Mouse (Mus musculus) forebrain, embryonic 10.5 days (tissue): ENCODE results near the gene Repin1. TPM values are rescaled to one million over a fixed set of nuclear protein-coding genes. Genes with fewer than 3 reads are reported as not detected.

Source experiments
- DNase-seq: peaks from one replicate; pipeline ENCODE4 v3.0.0-alpha.2; 2017; ENCODE audit warnings: low spot score; ENCODE audit errors: extremely low spot score
- H3K27ac ChIP-seq: fragments of 300-500 bp; sonication (generic); 2 replicates; pipeline ENCODE4 v1.5.1; 2016; ENCODE audit warnings: mild to moderate bottlenecking
- H3K27me3 ChIP-seq: fragments of 300-500 bp; sonication (generic); 2 replicates; pipeline ENCODE4 v1.6.1; 2016; ENCODE audit warnings: mild to moderate bottlenecking; ENCODE audit not compliant: poor library complexity, severe bottlenecking
- H3K36me3 ChIP-seq: fragments of 300-500 bp; sonication (generic); replicated peaks from 2 replicates; pipeline ENCODE4 v1.6.1; 2016; ENCODE audit warnings: mild to moderate bottlenecking, moderate library complexity
- H3K4me1 ChIP-seq: fragments of 300-500 bp; sonication (generic); 2 replicates; pipeline ENCODE4 v1.6.1; 2016
- H3K4me3 ChIP-seq: fragments of 300-500 bp; sonication (generic); 2 replicates; pipeline ENCODE4 v1.5.1; 2016; ENCODE audit warnings: mild to moderate bottlenecking, moderate library complexity
- H3K9me3 ChIP-seq: fragments of 300-500 bp; sonication (generic); 2 replicates; pipeline ENCODE4 v1.6.1; 2016; ENCODE audit warnings: mild to moderate bottlenecking, moderate library complexity
- WGBS: fragments of 180-500 bp; shearing (Covaris S2); methylation state at CpG from one replicate; pipeline ENCODE4 v1.1.7; 2016; 5-methylcytosine and 5-hydroxymethylcytosine counted together
- polyA plus RNA-seq: library from polyadenylated mRNA; unstranded; fragments of >200 nt; fragmentation: Nextera tagmentation; extraction: Ambion mirVana; gene quantifications from 2 replicates; pipeline ENCODE4 v1.2.1, GENCODE M21; 2016

The Repin1 gene
- polyA plus RNA-seq, 1 experiment from 2014 or later, result 53.1 TPM

- Histone ChIP-seq H3K9me3 (no peaks in the 10 kb centered on the region; the same call in 1 of the 2 replicates), H3K27ac (no peak overlapping the region), H3K4me3 (no peak overlapping the region), H3K36me3 (peaks cover 61% of the 10 kb centered on the region), H3K4me1 (no peaks in the 10 kb centered on the region), H3K27me3 (no peaks in the 10 kb centered on the region)
- no peak for DNase-seq
- 83% methylated on average over 5 of the region's 5 CpGs for WGBS
Measured at GRCm38 (mm10) chr6:48566312-48566711, 27.4 kb upstream of the Repin1 start.

DNA sequence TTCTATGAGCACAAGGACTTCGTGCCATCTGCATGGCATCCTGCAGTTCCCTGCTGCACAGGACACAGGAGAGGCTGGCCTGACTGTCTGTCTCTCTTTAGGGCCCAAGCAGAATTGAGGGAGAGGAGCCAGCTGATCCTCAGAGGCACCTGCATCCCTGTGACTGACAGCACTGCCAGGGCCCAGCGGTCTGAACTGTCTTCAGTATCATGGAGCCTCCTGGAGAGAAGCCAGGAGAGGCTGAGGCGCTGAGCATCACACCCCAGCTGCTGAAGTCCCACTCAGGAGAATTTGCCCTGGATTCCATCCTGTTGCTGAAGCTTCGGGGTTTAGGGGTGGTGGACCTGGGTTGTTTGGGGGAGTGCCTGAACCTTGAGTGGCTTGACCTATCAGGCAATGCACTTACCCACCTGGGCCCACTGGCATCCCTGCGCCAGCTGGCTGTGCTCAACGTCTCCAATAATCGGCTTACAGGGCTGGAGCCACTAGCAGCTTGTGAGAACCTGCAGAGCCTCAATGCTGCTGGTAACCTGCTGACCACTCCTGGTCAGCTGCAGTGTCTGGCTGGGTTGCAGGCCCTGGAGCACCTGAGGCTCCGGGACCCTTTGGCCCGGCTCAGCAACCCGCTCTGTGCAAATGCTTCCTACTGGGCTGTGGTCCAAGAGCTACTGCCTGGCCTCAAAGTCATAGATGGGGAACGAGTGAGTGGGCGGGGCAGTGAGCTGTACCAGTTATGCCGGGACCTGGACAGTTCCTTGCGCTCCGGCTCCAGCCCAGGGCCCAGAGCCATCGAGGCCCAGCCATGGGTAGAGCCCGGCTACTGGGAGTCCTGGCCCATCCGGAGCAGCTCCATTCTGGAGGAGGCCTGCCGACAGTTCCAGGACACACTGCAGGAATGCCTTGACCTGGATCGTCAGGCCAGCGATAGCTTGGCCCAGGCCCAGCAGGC lies 25.4 kb upstream of the Repin1 start:
- no peak for DNase-seq
- Histone ChIP-seq H3K27ac (no peak overlapping the region), H3K36me3 (peaks cover 54% of the 10 kb centered on the region), H3K4me3 (no peak overlapping the region), H3K4me1 (peaks cover 9% of the 10 kb centered on the region), H3K9me3 (no peaks in the 10 kb centered on the region; the same call in 1 of the 2 replicates), H3K27me3 (no peaks in the 10 kb centered on the region)
- 90% methylated on average over 21 of the region's 21 CpGs for WGBS

DNA sequence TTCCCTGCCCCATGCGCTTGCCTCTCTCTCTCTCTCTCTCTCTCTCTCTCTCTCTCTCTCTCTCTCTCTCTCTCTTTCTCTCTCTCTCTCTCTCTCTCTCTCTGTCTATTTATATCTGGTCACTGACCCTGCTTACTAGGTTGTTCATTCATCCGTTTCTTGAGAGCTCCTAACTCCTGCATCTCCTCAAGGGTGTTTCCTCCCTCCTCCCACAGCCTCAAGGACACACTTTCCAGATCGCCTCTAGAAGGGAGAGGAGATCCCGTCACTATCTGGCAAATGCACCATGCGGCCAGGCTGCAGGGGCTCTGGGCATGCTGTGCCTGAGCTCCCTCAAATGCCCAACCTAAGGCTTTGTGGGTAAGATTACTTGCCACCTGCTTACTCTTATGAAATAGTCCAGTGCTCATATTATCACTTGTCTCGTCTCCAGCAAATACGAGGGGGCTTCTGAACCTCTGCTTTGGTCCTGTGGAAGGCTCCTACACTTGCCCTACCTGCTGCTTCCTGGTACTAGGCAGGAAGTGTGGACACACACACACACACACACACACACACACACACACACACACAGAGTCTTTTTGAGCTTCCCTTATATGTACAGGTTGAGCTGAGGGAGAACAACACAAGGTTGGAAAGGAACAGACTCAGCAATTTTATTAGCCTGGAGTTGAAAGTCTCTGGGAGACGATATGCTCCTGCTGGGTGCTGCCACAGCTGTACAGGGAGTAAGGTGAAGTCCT lies 24.4 kb upstream of the Repin1 start:
- H3K36me3 ChIP-seq, result peaks cover 45% of the 10 kb centered on the region
- no peaks in the 10 kb centered on the region; the same call in 1 of the 2 replicates for H3K9me3 ChIP-seq
- peaks cover 10% of the 10 kb centered on the region for H3K4me1 ChIP-seq
- no peak overlapping the region for H3K27ac ChIP-seq
- 84% methylated on average over 8 of the region's 8 CpGs for WGBS
- no peak for DNase-seq
- H3K27me3 ChIP-seq, result no peaks in the 10 kb centered on the region
- no peak overlapping the region for H3K4me3 ChIP-seq

DNA sequence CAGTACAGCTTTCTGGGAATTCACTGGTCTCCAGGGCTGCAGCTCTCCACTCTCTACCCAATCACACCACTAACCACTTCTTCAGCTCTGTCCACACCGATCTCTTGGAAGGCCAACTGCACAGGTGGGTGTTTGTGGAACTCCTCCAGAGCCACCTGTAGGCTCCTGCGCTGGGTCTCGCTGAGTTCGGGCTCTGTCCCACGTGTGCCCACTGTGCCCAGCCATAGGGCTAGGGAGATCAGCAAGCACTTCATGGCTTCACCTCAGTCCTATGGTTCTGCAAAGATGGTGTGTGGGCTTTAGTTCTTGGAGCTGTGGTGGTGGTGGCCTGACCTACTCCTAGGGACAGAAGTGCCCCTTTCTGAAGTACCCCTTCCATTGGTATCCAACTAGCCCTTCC lies 21.7 kb upstream of the Repin1 start:
- Histone ChIP-seq H3K9me3 (no peaks in the 10 kb centered on the region; the same call in 1 of the 2 replicates), H3K27ac (no peak overlapping the region), H3K4me3 (no peak overlapping the region), H3K36me3 (peaks cover 22% of the 10 kb centered on the region), H3K4me1 (peaks cover 10% of the 10 kb centered on the region), H3K27me3 (no peaks in the 10 kb centered on the region)
- 84% methylated on average over 5 of the region's 5 CpGs for WGBS
- no peak for DNase-seq

DNA sequence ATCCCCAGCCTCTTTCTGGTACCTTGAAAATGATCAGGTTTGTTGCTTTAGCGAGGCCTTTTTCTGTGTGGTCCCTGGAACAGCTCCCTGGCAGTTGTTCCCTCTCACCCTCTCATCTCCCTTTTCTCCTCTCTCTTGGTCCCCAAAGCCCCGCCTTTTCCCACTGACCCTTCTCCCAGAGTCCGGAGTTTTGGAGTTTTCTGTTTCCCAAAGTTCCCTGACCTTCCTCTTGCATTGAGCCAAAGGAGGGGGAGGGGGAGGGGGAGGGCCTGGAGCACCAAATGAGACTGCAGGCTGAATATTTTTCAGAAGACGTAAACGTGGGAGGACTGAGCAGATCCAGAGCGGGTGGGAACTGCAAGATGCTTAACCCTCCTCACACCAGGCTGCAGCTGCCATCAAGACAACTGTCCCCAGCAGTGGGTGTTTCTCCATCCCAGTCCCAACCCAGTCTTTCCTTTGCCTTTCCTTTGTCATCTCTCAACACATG lies 21.1 kb upstream of the Repin1 start, which contains the start of gene Rarres2:
TSS of gene Rarres2 (minus strand) at position 218 of the 490 bp plus-strand sequence.
- Histone ChIP-seq H3K27ac (no peak within 1 kb of the TSS), H3K9me3 (no peaks in the 10 kb centered on the region; the same call in 1 of the 2 replicates), H3K4me1 (peaks cover 10% of the 10 kb centered on the region), H3K27me3 (no peaks in the 10 kb centered on the region), H3K4me3 (no peak within 1 kb of the TSS), H3K36me3 (peaks cover 22% of the 10 kb centered on the region)
- 50% methylated on average over 6 of the region's 6 CpGs for WGBS
- no peak for DNase-seq

- peaks cover 10% of the 10 kb centered on the region for H3K4me1 ChIP-seq
- no peak overlapping the region for H3K4me3 ChIP-seq
- 67% methylated on average over 10 of the region's 10 CpGs for WGBS
- peaks cover 20% of the 10 kb centered on the region for H3K36me3 ChIP-seq
- H3K27me3 ChIP-seq, result no peaks in the 10 kb centered on the region
- no peak for DNase-seq
- no peaks in the 10 kb centered on the region; the same call in 1 of the 2 replicates for H3K9me3 ChIP-seq
- H3K27ac ChIP-seq, result no peak overlapping the region
Measured at GRCm38 (mm10) chr6:48573280-48573679, 20.4 kb upstream of the Repin1 start.

DNA sequence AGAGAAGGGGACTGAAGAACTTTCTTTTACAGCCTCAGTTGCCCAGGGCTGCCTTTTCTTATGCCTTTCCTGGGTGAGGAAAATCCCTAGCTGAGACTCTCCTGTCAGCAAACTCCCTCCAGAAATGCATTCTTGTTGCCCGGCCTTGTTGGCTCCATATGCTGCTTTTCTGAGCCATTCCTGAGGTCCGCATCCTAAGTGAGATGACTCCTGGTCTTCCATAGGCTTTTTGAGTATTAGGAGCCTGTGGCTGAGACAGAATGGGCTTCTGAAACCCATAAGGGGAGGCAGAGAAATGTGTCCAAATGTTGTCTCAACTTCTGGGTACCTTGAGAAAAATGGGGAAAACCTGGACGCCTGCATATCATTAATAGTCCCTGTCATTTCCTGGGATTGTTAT lies 19.7 kb upstream of the Repin1 start:
- Histone ChIP-seq H3K27ac (no peak overlapping the region), H3K36me3 (peaks cover 13% of the 10 kb centered on the region), H3K4me1 (peaks cover 10% of the 10 kb centered on the region), H3K4me3 (no peak overlapping the region), H3K27me3 (no peaks in the 10 kb centered on the region), H3K9me3 (no peaks in the 10 kb centered on the region; the same call in 1 of the 2 replicates)
- 78% methylated on average over 3 of the region's 3 CpGs for WGBS
- no peak for DNase-seq

DNA sequence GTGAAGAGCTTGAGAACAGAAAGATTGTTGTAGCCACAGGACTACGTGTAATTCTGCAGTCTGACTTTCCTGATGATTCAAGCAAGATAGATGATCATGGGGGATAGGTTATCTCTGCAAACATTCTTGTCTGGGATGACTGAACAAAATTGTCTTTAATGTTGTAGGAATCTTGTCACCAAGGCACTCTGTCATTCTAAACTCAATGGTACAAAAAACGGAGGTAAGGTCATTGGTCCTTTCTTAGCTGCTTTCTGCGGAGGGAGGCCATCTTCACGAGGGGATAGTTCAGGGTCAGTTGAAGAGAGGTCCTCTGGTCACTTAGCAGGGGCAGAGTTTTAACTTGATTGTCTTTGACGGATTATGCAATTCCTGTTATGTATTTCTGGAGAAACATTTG lies 14.9 kb upstream of the Repin1 start:
- H3K36me3 ChIP-seq, result no peaks in the 10 kb centered on the region
- no peak overlapping the region for H3K27ac ChIP-seq
- DNase-seq, result no peak
- H3K4me3 ChIP-seq, result no peak overlapping the region
- H3K27me3 ChIP-seq, result no peaks in the 10 kb centered on the region
- peaks cover 8% of the 10 kb centered on the region for H3K4me1 ChIP-seq
- WGBS, result 74% methylated on average over 5 of the region's 5 CpGs
- no peaks in the 10 kb centered on the region for H3K9me3 ChIP-seq

- H3K4me3 ChIP-seq, result no peak overlapping the region
- H3K27ac ChIP-seq, result no peak overlapping the region
- H3K36me3 ChIP-seq, result no peaks in the 10 kb centered on the region
- no peaks in the 10 kb centered on the region for H3K27me3 ChIP-seq
- 51% methylated on average over 5 of the region's 5 CpGs for WGBS
- DNase-seq, result no peak
- H3K4me1 ChIP-seq, result peaks cover 8% of the 10 kb centered on the region
- no peaks in the 10 kb centered on the region for H3K9me3 ChIP-seq
Measured at GRCm38 (mm10) chr6:48579215-48579648, 14.5 kb upstream of the Repin1 start.

- Histone ChIP-seq H3K27me3 (no peaks in the 10 kb centered on the region), H3K4me1 (peaks cover 8% of the 10 kb centered on the region), H3K4me3 (no peak overlapping the region), H3K9me3 (no peaks in the 10 kb centered on the region; the same call in 1 of the 2 replicates), H3K27ac (no peak overlapping the region), H3K36me3 (no peaks in the 10 kb centered on the region)
- 48% methylated on average over 3 of the region's 3 CpGs for WGBS
- no peak for DNase-seq
Measured at GRCm38 (mm10) chr6:48581257-48581656, 12.4 kb upstream of the Repin1 start.

DNA sequence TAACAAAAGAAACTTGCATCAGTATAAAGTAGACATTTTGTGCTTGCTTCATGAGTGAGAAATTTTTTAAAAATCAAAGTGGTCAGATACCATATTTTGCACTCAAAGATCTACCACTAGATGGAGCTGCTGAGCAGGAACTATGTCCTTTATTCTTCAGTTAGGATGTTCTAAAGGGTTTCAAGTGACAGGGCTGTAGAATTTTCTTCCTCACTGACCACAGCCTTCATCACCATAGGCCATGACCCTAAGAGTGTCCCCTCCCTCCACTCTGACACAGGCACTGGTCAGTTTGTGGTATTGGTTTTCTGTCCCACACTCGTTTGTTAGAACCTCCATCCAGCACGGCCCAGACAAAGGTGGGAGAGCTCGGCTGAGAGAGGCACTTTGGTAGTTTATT lies 11.6 kb upstream of the Repin1 start:
- 77% methylated on average over 3 of the region's 3 CpGs for WGBS

DNA sequence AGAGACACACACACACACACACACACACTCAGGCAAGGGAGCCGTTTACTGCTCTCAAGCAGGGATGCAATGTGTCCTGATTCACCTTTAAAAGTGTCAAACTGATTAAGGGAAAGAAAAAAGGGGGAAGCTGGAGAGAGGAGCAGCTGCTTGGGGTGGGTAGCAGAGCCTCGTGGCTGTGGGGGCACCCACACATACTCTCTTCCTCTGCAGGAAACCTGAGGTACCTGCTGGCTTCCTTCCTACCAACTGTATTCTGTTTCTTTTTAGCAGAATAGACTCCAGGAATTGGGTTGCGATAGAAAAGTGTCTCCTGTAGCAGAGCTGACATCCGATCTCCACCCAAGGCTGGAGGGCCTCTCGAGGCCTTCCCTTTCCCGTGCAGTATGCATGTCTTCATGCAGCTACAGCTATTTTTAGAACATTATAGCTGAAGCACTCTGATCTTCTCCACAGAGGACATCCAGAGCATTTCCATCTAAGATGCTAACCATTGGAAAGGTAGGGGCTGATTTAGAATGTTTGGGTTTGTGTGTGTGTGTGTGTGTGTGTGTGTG lies 4.4 kb upstream of the Repin1 start, which contains the start of gene Gm45021:
TSS of gene Gm45021 (plus strand) at position 417 of the 557 bp plus-strand sequence.
- no peak within 1 kb of the TSS for H3K4me3 ChIP-seq
- H3K36me3 ChIP-seq, result no peaks in the 10 kb centered on the region
- H3K27me3 ChIP-seq, result no peaks in the 10 kb centered on the region
- no peak within 1 kb of the TSS for H3K27ac ChIP-seq
- no peaks in the 10 kb centered on the region; the same call in 1 of the 2 replicates for H3K9me3 ChIP-seq
- 69% methylated on average over 6 of the region's 6 CpGs for WGBS
- H3K4me1 ChIP-seq, result peaks cover 13% of the 10 kb centered on the region
- DNase-seq, result no peak

More for the DNA sequence above, 11.6 kb upstream of the Repin1 start:
- no peaks in the 10 kb centered on the region; the same call in 1 of the 2 replicates for H3K9me3 ChIP-seq
- no peak overlapping the region for H3K4me3 ChIP-seq
- H3K4me1 ChIP-seq, result peaks cover 8% of the 10 kb centered on the region
- H3K27me3 ChIP-seq, result no peaks in the 10 kb centered on the region
- H3K27ac ChIP-seq, result no peak overlapping the region
- H3K36me3 ChIP-seq, result no peaks in the 10 kb centered on the region
- no peak for DNase-seq
